Mouse (Mus musculus) liver, embryonic 13.5 days (tissue): ENCODE data around the gene Ss18l2. TPM values are rescaled to one million over a fixed set of nuclear protein-coding genes. Genes with fewer than 3 reads are reported as not detected.

ENCODE experiments used
- ATAC-seq: fragments of 200-750 bp; cut with Nextera tagmentation; 2 replicates; pipeline ENCODE4 v1.8.0; 2017; ENCODE audit warnings: low read depth, mild to moderate bottlenecking, moderate number of reproducible peaks, moderate library complexity
- DNase-seq: peaks from one replicate; pipeline ENCODE4 v3.0.0; 2022
- H3K27ac ChIP-seq: fragments of 300-500 bp; sonication (generic); 2 replicates; pipeline ENCODE4 v1.5.1; 2015; ENCODE audit warnings: moderate library complexity, mild to moderate bottlenecking, inconsistent platforms
- H3K27me3 ChIP-seq: fragments of 300-500 bp; sonication (generic); 2 replicates; pipeline ENCODE4 v1.6.1; 2015; ENCODE audit warnings: mild to moderate bottlenecking, inconsistent platforms
- H3K36me3 ChIP-seq: fragments of 300-500 bp; sonication (generic); 2 replicates; pipeline ENCODE4 v1.6.1; 2015; ENCODE audit warnings: mild to moderate bottlenecking, inconsistent platforms
- H3K4me1 ChIP-seq: fragments of 300-500 bp; sonication (generic); replicated peaks from 2 replicates; pipeline ENCODE4 v1.6.1; 2015; ENCODE audit warnings: inconsistent platforms
- H3K4me2 ChIP-seq: fragments of 300-500 bp; sonication (generic); 2 replicates; pipeline ENCODE4 v1.6.1; 2015; ENCODE audit warnings: inconsistent platforms, mild to moderate bottlenecking, moderate library complexity
- H3K4me3 ChIP-seq: fragments of 300-500 bp; sonication (generic); replicated peaks from 2 replicates; pipeline ENCODE4 v1.5.1; 2015; ENCODE audit warnings: mild to moderate bottlenecking, inconsistent platforms
- H3K9ac ChIP-seq: fragments of 300-500 bp; sonication (generic); 2 replicates; pipeline ENCODE4 v1.6.1; 2015; ENCODE audit warnings: mild to moderate bottlenecking, inconsistent platforms
- H3K9me3 ChIP-seq: fragments of 300-500 bp; sonication (generic); replicated peaks from 2 replicates; pipeline ENCODE4 v1.6.1; 2016; ENCODE audit warnings: inconsistent platforms
- WGBS: fragments of 180-500 bp; shearing (Covaris S2); methylation state at CpG from one replicate; pipeline ENCODE4 v1.1.7; 2015; ENCODE audit not compliant: insufficient replicate concordance; 5-methylcytosine and 5-hydroxymethylcytosine counted together
- polyA plus RNA-seq: library from polyadenylated mRNA; unstranded; fragments of >200 nt; fragmentation: Nextera tagmentation; extraction: Ambion mirVana; gene quantifications from 2 replicates; pipeline ENCODE4 v1.2.1, GENCODE M21; 2015

Gene Ss18l2
- polyA plus RNA-seq, 1 experiment from 2014 or later = 81.9 TPM

- ATAC-seq (peak; percentile 27; the same call in 1 of the 2 replicates), DNase-seq (no peak)
- H3K9ac ChIP-seq = peak overlapping the region; percentile 71
- H3K27me3 ChIP-seq = peaks cover 49% of the 10 kb centered on the region
- peaks cover 19% of the 10 kb centered on the region for H3K36me3 ChIP-seq
- peak overlapping the region; percentile 75 for H3K4me2 ChIP-seq
- H3K27ac ChIP-seq = no peak overlapping the region
- 4% methylated on average over 43 of the region's 43 CpGs for WGBS
- H3K4me1 ChIP-seq = peaks cover 24% of the 10 kb centered on the region
- H3K9me3 ChIP-seq = no peaks in the 10 kb centered on the region
- H3K4me3 ChIP-seq = peak overlapping the region; percentile 61
These were observed 50.4 kb downstream of the Ss18l2 start for GRCm38 (mm10) chr9:121760271-121761090.

GRCm38 (mm10) chr9:121761091-121761665 is 51.0 kb downstream of the Ss18l2 start:
- H3K9ac ChIP-seq = no peak overlapping the region
- peaks cover 13% of the 10 kb centered on the region for H3K36me3 ChIP-seq
- DNase-seq (no peak), ATAC-seq (no peak)
- no peaks in the 10 kb centered on the region for H3K9me3 ChIP-seq
- peaks cover 49% of the 10 kb centered on the region for H3K27me3 ChIP-seq
- H3K4me3 ChIP-seq = peak overlapping the region; percentile 61; the same call in 1 of the 2 replicates
- no peak overlapping the region for H3K27ac ChIP-seq
- H3K4me2 ChIP-seq = peak overlapping the region; percentile 75
- peaks cover 24% of the 10 kb centered on the region for H3K4me1 ChIP-seq
- 61% methylated on average over 10 of the region's 10 CpGs for WGBS

GRCm38 (mm10) chr9:121761787-121762186 is 51.7 kb downstream of the Ss18l2 start:
- H3K9me3 ChIP-seq = no peaks in the 10 kb centered on the region
- no peak overlapping the region for H3K27ac ChIP-seq
- DNase-seq = no peak
- H3K4me1 ChIP-seq = peaks cover 24% of the 10 kb centered on the region
- H3K27me3 ChIP-seq = peaks cover 49% of the 10 kb centered on the region
- H3K4me3 ChIP-seq = no peak overlapping the region
- peaks cover 9% of the 10 kb centered on the region for H3K36me3 ChIP-seq
- no peak overlapping the region for H3K4me2 ChIP-seq
- 73% methylated on average over 8 of the region's 8 CpGs for WGBS
- no peak for ATAC-seq
- no peak overlapping the region for H3K9ac ChIP-seq

- DNase-seq (no peak), ATAC-seq (no peak)
- Histone ChIP-seq H3K4me2 (no peak overlapping the region), H3K9me3 (no peaks in the 10 kb centered on the region), H3K27ac (no peak overlapping the region), H3K27me3 (peaks cover 49% of the 10 kb centered on the region), H3K9ac (no peak overlapping the region), H3K4me1 (peaks cover 24% of the 10 kb centered on the region), H3K4me3 (no peak overlapping the region), H3K36me3 (0 out of 2 replicates have a peak, but pooled peaks cover 7% of the 10 kb centered on the region)
- 78% methylated on average over 10 of the region's 10 CpGs for WGBS
These were observed 52.1 kb downstream of the Ss18l2 start for GRCm38 (mm10) chr9:121762248-121762647.

GRCm38 (mm10) chr9:121762761-121763160 is 52.6 kb downstream of the Ss18l2 start:
- H3K9ac ChIP-seq = no peak overlapping the region
- no peak overlapping the region for H3K4me2 ChIP-seq
- 0 out of 2 replicates have a peak, but pooled peaks cover 7% of the 10 kb centered on the region for H3K36me3 ChIP-seq
- H3K4me1 ChIP-seq = peaks cover 24% of the 10 kb centered on the region
- ATAC-seq (no peak), DNase-seq (no peak)
- H3K27ac ChIP-seq = no peak overlapping the region
- peaks cover 47% of the 10 kb centered on the region for H3K27me3 ChIP-seq
- WGBS = 82% methylated on average over 25 of the region's 25 CpGs
- no peak overlapping the region for H3K4me3 ChIP-seq
- H3K9me3 ChIP-seq = no peaks in the 10 kb centered on the region

Other genes with a start within 250 kb of the Ss18l2 start
- gene Cck, start 214.6 kb upstream of the Ss18l2 start, polyA plus RNA-seq = 0.35 and 0.57 TPM in 2 replicates
- gene Lyzl4, start 68.2 kb upstream of the Ss18l2 start, polyA plus RNA-seq = 0.14 TPM in 1 of 2 replicates, not detected in the other
- gene Vipr1, start 67.6 kb upstream of the Ss18l2 start, polyA plus RNA-seq = 0.27 and 0.29 TPM in 2 replicates
- gene Sec22c, start 4.8 kb upstream of the Ss18l2 start, polyA plus RNA-seq = 3.7 and 3.9 TPM in 2 replicates
- 29.7 and 33.3 TPM in 2 replicates for gene Nktr, start 8.8 kb downstream of the Ss18l2 start, polyA plus RNA-seq
- gene Zfp651, start 49.0 kb downstream of the Ss18l2 start, polyA plus RNA-seq = 1.2 and 1.3 TPM in 2 replicates
- 0.27 and 0.45 TPM in 2 replicates for gene Klhl40, start 67.3 kb downstream of the Ss18l2 start, polyA plus RNA-seq
- 0.12 and 0.15 TPM in 2 replicates for gene Hhatl, start 82.2 kb downstream of the Ss18l2 start, polyA plus RNA-seq
- gene Ccdc13, start 129.1 kb downstream of the Ss18l2 start, polyA plus RNA-seq = not detected in 2 replicates
- gene Higd1a, start 148.0 kb downstream of the Ss18l2 start, polyA plus RNA-seq = 105 and 113 TPM in 2 replicates
- gene Ackr2, start 188.0 kb downstream of the Ss18l2 start, polyA plus RNA-seq = 0.21 and 0.27 TPM in 2 replicates
- gene Cyp8b1, start 206.0 kb downstream of the Ss18l2 start, polyA plus RNA-seq = 0.46 and 0.63 TPM in 2 replicates
- 0.12 and 0.25 TPM in 2 replicates for gene Fam198a, start 240.7 kb downstream of the Ss18l2 start, polyA plus RNA-seq